Mouse (Mus musculus) hindbrain, embryonic 15.5 days (tissue): ENCODE data around the gene Tgif2. TPM values are rescaled to one million over a fixed set of nuclear protein-coding genes. Genes with fewer than 3 reads are reported as not detected.
"Not testable (repeated sequence)": the region's sequence is repeated elsewhere in the genome, so short reads cannot be mapped to it uniquely, and the experiment has no call there.

ENCODE experiments used
- ATAC-seq: fragments of 200-750 bp; cut with Nextera tagmentation; 2 replicates; pipeline ENCODE4 v1.8.0; 2017; ENCODE audit warnings: low read depth, moderate number of reproducible peaks, moderate TSS enrichment; ENCODE audit not compliant: low FRiP score
- H3K27ac ChIP-seq: fragments of 300-500 bp; sonication (generic); replicated peaks from 2 replicates; pipeline ENCODE4 v1.5.1; 2015; ENCODE audit warnings: mild to moderate bottlenecking, inconsistent platforms
- H3K27me3 ChIP-seq: fragments of 300-500 bp; sonication (generic); 2 replicates; pipeline ENCODE4 v1.6.1; 2015; ENCODE audit warnings: control low read depth, inconsistent platforms
- H3K36me3 ChIP-seq: fragments of 300-500 bp; sonication (generic); 2 replicates; pipeline ENCODE4 v1.6.1; 2015; ENCODE audit warnings: control low read depth, inconsistent platforms
- H3K4me1 ChIP-seq: fragments of 300-500 bp; sonication (generic); replicated peaks from 2 replicates; pipeline ENCODE4 v1.6.1; 2015; ENCODE audit warnings: control low read depth, inconsistent platforms
- H3K4me2 ChIP-seq: fragments of 300-500 bp; sonication (generic); 2 replicates; pipeline ENCODE4 v1.6.1; 2015; ENCODE audit warnings: moderate library complexity, mild to moderate bottlenecking, inconsistent platforms
- H3K4me3 ChIP-seq: fragments of 300-500 bp; sonication (generic); 2 replicates; pipeline ENCODE4 v1.5.1; 2015; ENCODE audit warnings: mild to moderate bottlenecking, inconsistent platforms
- H3K9ac ChIP-seq: fragments of 300-500 bp; sonication (generic); 2 replicates; pipeline ENCODE4 v1.6.1; 2015; ENCODE audit warnings: inconsistent platforms
- H3K9me3 ChIP-seq: fragments of 300-500 bp; sonication (generic); 2 replicates; pipeline ENCODE4 v1.6.1; 2016; ENCODE audit warnings: control low read depth, inconsistent platforms
- WGBS: fragments of 180-500 bp; shearing (Covaris S2); methylation state at CpG from one replicate; pipeline ENCODE4 v1.1.7; 2015; 5-methylcytosine and 5-hydroxymethylcytosine counted together
- polyA plus RNA-seq: library from polyadenylated mRNA; unstranded; fragments of >200 nt; fragmentation: Nextera tagmentation; extraction: Ambion mirVana; gene quantifications from 2 replicates; pipeline ENCODE4 v1.2.1, GENCODE M21; 2015

The Tgif2 gene
- polyA plus RNA-seq, 1 experiment from 2014 or later, result 21.3 TPM

- H3K4me2 ChIP-seq, result no peak overlapping the region
- H3K9me3 ChIP-seq, result no peaks in the 10 kb centered on the region
- no peaks in the 10 kb centered on the region for H3K27me3 ChIP-seq
- no peak overlapping the region for H3K9ac ChIP-seq
- no peak overlapping the region for H3K4me3 ChIP-seq
- H3K36me3 ChIP-seq, result no peaks in the 10 kb centered on the region
- no peak overlapping the region for H3K27ac ChIP-seq
- WGBS, result 54% methylated on average over 6 of the region's 6 CpGs
- no peak for ATAC-seq
- peaks cover 29% of the 10 kb centered on the region for H3K4me1 ChIP-seq
Measured at GRCm38 (mm10) chr2:156847653-156848052, 7.8 kb downstream of the Tgif2 start.

- peaks cover 21% of the 10 kb centered on the region for H3K4me1 ChIP-seq
- no peak overlapping the region for H3K4me3 ChIP-seq
- ATAC-seq, result no peak
- no peak overlapping the region for H3K9ac ChIP-seq
- no peak overlapping the region for H3K27ac ChIP-seq
- no peaks in the 10 kb centered on the region for H3K27me3 ChIP-seq
- H3K9me3 ChIP-seq, result no peaks in the 10 kb centered on the region
- no peak overlapping the region for H3K4me2 ChIP-seq
- WGBS, result 85% methylated on average over 6 of the region's 6 CpGs
- no peaks in the 10 kb centered on the region for H3K36me3 ChIP-seq
Measured at GRCm38 (mm10) chr2:156848526-156849182, 8.8 kb downstream of the Tgif2 start.

- H3K36me3 ChIP-seq, result no peaks in the 10 kb centered on the region
- no peaks in the 10 kb centered on the region for H3K27me3 ChIP-seq
- H3K4me1 ChIP-seq, result peaks cover 8% of the 10 kb centered on the region; the same call in 1 of the 2 replicates
- H3K4me2 ChIP-seq, result no peak overlapping the region
- no peak overlapping the region for H3K9ac ChIP-seq
- no peak for ATAC-seq
- no peak overlapping the region for H3K27ac ChIP-seq
- no peak overlapping the region for H3K4me3 ChIP-seq
- WGBS, result 90% methylated on average over 5 of the region's 5 CpGs
- H3K9me3 ChIP-seq, result no peaks in the 10 kb centered on the region
Measured at GRCm38 (mm10) chr2:156850505-156850904, 10.7 kb downstream of the Tgif2 start.

GRCm38 (mm10) chr2:156853584-156853983 is 13.8 kb downstream of the Tgif2 start:
- H3K9me3 ChIP-seq, H3K27ac ChIP-seq, H3K27me3 ChIP-seq, H3K4me1 ChIP-seq, H3K4me3 ChIP-seq, H3K4me2 ChIP-seq, H3K9ac ChIP-seq, H3K36me3 ChIP-seq: not testable (repeated sequence)
- WGBS, result 58% methylated on average over 8 of the region's 13 CpGs
- ATAC-seq, result peak; percentile 56; the same call in 1 of the 2 replicates

- not testable (repeated sequence) for H3K27ac ChIP-seq, H3K4me2 ChIP-seq, H3K36me3 ChIP-seq, H3K4me3 ChIP-seq, H3K4me1 ChIP-seq, H3K27me3 ChIP-seq, H3K9me3 ChIP-seq, H3K9ac ChIP-seq
- 45% methylated on average over 13 of the region's 13 CpGs for WGBS
- ATAC-seq, result 0 out of 2 replicates have a peak, but pooled peaks have one; percentile 19
Measured at GRCm38 (mm10) chr2:156853999-156854771, 14.4 kb downstream of the Tgif2 start.

- ATAC-seq, result no peak
- WGBS, result 95% methylated on average over 1 of the region's 1 CpGs
Measured at GRCm38 (mm10) chr2:156856311-156856710, 16.5 kb downstream of the Tgif2 start.

GRCm38 (mm10) chr2:156857385-156857791 is 17.6 kb downstream of the Tgif2 start:
- ATAC-seq, result no peak
- Histone ChIP-seq H3K9ac (no peak overlapping the region), H3K27me3 (no peaks in the 10 kb centered on the region), H3K36me3 (peaks cover 7% of the 10 kb centered on the region; the same call in 1 of the 2 replicates), H3K4me1 (peaks cover 16% of the 10 kb centered on the region), H3K4me2 (no peak overlapping the region), H3K9me3 (no peaks in the 10 kb centered on the region), H3K4me3 (no peak overlapping the region), H3K27ac (no peak overlapping the region)
- WGBS, result 82% methylated on average over 3 of the region's 3 CpGs

More at GRCm38 (mm10) chr2:156856311-156856710, 16.5 kb downstream of the Tgif2 start:
- no peak overlapping the region for H3K4me2 ChIP-seq
- no peak overlapping the region for H3K4me3 ChIP-seq
- H3K9ac ChIP-seq, result no peak overlapping the region
- H3K27me3 ChIP-seq, result no peaks in the 10 kb centered on the region
- H3K4me1 ChIP-seq, result peaks cover 8% of the 10 kb centered on the region
- no peak overlapping the region for H3K27ac ChIP-seq
- H3K36me3 ChIP-seq, result peaks cover 7% of the 10 kb centered on the region; the same call in 1 of the 2 replicates
- no peaks in the 10 kb centered on the region for H3K9me3 ChIP-seq

GRCm38 (mm10) chr2:156857835-156858234 is 18.0 kb downstream of the Tgif2 start, which contains the start of gene 4930518I15Rik:
4930518I15Rik (minus strand) TSS chr2:156857946.
- Histone ChIP-seq H3K9ac (no peak within 1 kb of the TSS), H3K4me3 (no peak within 1 kb of the TSS), H3K27me3 (no peaks in the 10 kb centered on the region), H3K27ac (no peak within 1 kb of the TSS), H3K4me2 (no peak within 1 kb of the TSS), H3K4me1 (peaks cover 16% of the 10 kb centered on the region), H3K36me3 (peaks cover 7% of the 10 kb centered on the region; the same call in 1 of the 2 replicates), H3K9me3 (no peaks in the 10 kb centered on the region)
- no peak for ATAC-seq
- WGBS, result 86% methylated on average over 2 of the region's 2 CpGs

- 80% methylated on average over 7 of the region's 7 CpGs for WGBS
Measured at GRCm38 (mm10) chr2:156858671-156859070, 18.9 kb downstream of the Tgif2 start.

GRCm38 (mm10) chr2:156862041-156862717 is 22.4 kb downstream of the Tgif2 start:
- Histone ChIP-seq H3K27ac (peak overlapping the region; percentile 90), H3K27me3 (no peaks in the 10 kb centered on the region), H3K4me2 (peak overlapping the region; percentile 72), H3K9ac (peak overlapping the region; percentile 70), H3K9me3 (no peaks in the 10 kb centered on the region), H3K36me3 (peaks cover 17% of the 10 kb centered on the region), H3K4me3 (peak overlapping the region; percentile 86), H3K4me1 (peaks cover 28% of the 10 kb centered on the region)
- no peak; the same call in 1 of the 2 replicates for ATAC-seq
- under 1% methylated on average over 19 of the region's 19 CpGs for WGBS

More at GRCm38 (mm10) chr2:156858671-156859070, 18.9 kb downstream of the Tgif2 start:
- H3K27me3 ChIP-seq, result no peaks in the 10 kb centered on the region
- no peak overlapping the region for H3K9ac ChIP-seq
- H3K4me2 ChIP-seq, result no peak overlapping the region
- peaks cover 18% of the 10 kb centered on the region for H3K4me1 ChIP-seq
- H3K36me3 ChIP-seq, result peaks cover 7% of the 10 kb centered on the region; the same call in 1 of the 2 replicates
- no peak overlapping the region for H3K4me3 ChIP-seq
- no peaks in the 10 kb centered on the region for H3K9me3 ChIP-seq
- no peak for ATAC-seq
- H3K27ac ChIP-seq, result no peak overlapping the region

GRCm38 (mm10) chr2:156862772-156863486 is 23.1 kb downstream of the Tgif2 start, which contains the start of gene Rab5if:
Rab5if (plus strand) TSS chr2:156863128.
- H3K4me3 ChIP-seq, result peak within 1 kb of the TSS; percentile 86
- H3K36me3 ChIP-seq, result peaks cover 20% of the 10 kb centered on the region
- WGBS, result under 1% methylated on average over 75 of the region's 98 CpGs
- H3K4me2 ChIP-seq, result peak within 1 kb of the TSS; percentile 78
- peak within 1 kb of the TSS; percentile 90 for H3K27ac ChIP-seq
- H3K9ac ChIP-seq, result peak within 1 kb of the TSS; percentile 86
- no peaks in the 10 kb centered on the region for H3K9me3 ChIP-seq
- H3K4me1 ChIP-seq, result peaks cover 28% of the 10 kb centered on the region
- no peaks in the 10 kb centered on the region for H3K27me3 ChIP-seq
- ATAC-seq, result peak; percentile 96
